Mouse (Mus musculus): ENCODE measurements around the gene Lrrc20. TPM values are rescaled to one million over a fixed set of nuclear protein-coding genes. Genes with fewer than 3 reads are reported as not detected.
"Not testable (repeated sequence)": the region's sequence is repeated elsewhere in the genome, so short reads cannot be mapped to it uniquely, and the experiment has no call there.

The Lrrc20 gene
- total RNA-seq, 2 experiments from 2014 or later, result 131 to 150 TPM

GRCm38 (mm10) chr10:61623874-61624273 is 148.3 kb downstream of the Lrrc20 start:
- DNase-seq; intact Hi-C loops (cut with DNase I): not testable (repeated sequence)

- intact Hi-C loops (cut with DNase I), result no loop called here
- DNase-seq, result no peak
Observed at GRCm38 (mm10) chr10:61624771-61625170, 149.2 kb downstream of the Lrrc20 start.

GRCm38 (mm10) chr10:61625381-61626257 is 150.0 kb downstream of the Lrrc20 start:
- no peak for DNase-seq
- intact Hi-C loops (cut with DNase I), result no loop called here

- intact Hi-C loops (cut with DNase I), result no loop called here
- no peak for DNase-seq
Observed at GRCm38 (mm10) chr10:61626551-61626950, 150.9 kb downstream of the Lrrc20 start.

GRCm38 (mm10) chr10:61627195-61627937 is 151.8 kb downstream of the Lrrc20 start:
- no peak for DNase-seq
- intact Hi-C loops (cut with DNase I), result no loop called here

- intact Hi-C loops (cut with DNase I), result no loop called here
- peak; percentile 26 to 42 for DNase-seq
Observed at GRCm38 (mm10) chr10:61627938-61628250, 152.3 kb downstream of the Lrrc20 start.

Other genes starting within 250 kb of the Lrrc20 start
- gene Adamts14, start 202.4 kb upstream of the Lrrc20 start, total RNA-seq (2021), result 1 to 10 TPM; 1.1 TPM
- gene Prf1, start 178.0 kb upstream of the Lrrc20 start, total RNA-seq (2021), result not detected
- 1 to 10 TPM; 4.4 to 4.5 TPM for gene Pald1, start 92.3 kb upstream of the Lrrc20 start, total RNA-seq (2021)
- gene Nodal, start 57.8 kb upstream of the Lrrc20 start, total RNA-seq (2021), result under 1 TPM in 1 of 2 experiments, not detected in 1; 0.12 TPM
- gene Eif4ebp2, start 23.1 kb upstream of the Lrrc20 start, total RNA-seq (2021), result 100 to 1,000 TPM; 115 to 116 TPM
- not detected for gene Npffr1, start 119.7 kb downstream of the Lrrc20 start, total RNA-seq (2021)
- gene Ppa1, start 172.8 kb downstream of the Lrrc20 start, total RNA-seq (2021), result 10 to 100 TPM; 48.9 to 54.0 TPM
- 100 to 1,000 TPM; 102 to 112 TPM for gene Sar1a, start 204.5 kb downstream of the Lrrc20 start, total RNA-seq (2021)
- gene Tysnd1, start 219.7 kb downstream of the Lrrc20 start, total RNA-seq (2021), result 10 to 100 TPM in 1 of 2 experiments, 1 to 10 TPM in 1; 10.0 to 10.7 TPM
- gene Aifm2, start 239.5 kb downstream of the Lrrc20 start, total RNA-seq (2021), result 10 to 100 TPM; 12.5 to 17.2 TPM